Comparison of ENCODE assay signal across 20 mouse cellular contexts in the genomic region with DNA sequence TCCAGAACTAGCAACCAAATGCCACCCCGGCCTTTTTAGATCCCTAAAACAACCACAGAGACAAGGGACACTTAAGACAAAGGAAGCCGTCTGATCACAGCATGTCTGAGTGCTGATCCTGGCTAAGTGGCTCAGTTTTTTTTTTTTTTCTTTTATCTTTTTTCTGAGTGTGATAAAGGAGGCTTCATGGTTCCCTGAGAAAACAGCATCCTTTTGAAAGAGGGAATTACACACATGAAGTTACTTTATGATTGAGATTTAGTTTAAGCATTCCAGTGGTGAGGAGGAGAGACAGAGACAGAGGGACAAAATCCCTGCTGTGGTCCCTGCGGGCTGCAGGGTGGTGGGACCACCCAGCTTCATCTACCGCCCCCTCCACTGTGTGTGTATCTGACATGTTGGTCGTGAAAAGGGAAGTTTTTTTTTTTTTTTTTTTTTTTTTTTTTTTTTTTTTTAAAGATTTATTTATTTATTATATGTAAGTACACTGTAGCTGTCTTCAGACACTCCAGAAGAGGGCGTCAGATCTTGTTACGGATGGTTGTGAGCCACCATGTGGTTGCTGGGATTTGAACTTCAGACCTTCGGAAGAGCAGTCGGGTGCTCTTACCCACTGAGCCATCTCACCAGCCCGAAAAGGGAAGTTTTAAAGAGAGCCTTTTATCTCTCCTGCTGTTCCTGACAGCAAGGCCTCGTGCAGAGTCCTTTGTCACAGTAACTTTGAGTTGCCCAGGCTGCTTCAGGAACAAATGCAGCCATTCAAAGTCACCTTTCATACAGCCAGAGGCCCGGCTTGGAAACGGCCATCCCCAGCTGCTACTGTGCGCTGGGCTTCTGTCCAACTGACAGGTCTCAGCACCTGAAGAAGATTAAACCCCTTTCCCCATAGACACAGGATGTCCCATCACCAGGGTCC.
DNase-seq lines count a peak whose midpoint lies in the region; ATAC-seq lines count a peak whose summit lies in the region.
"Had no signal": no experiment of that assay in that cellular context is flagged by ENCODE, and none has a peak within 500 bp of the region (broad histone marks: within the 10 kb centered on the region; RNA-seq: fewer than 3 reads in every experiment).

No protein-coding gene starts in this region.

- no peak for ATAC-seq in neural tube, embryonic 15.5 days (ENCODE audit: low FRiP score)
- no peak for ATAC-seq in forebrain, embryonic 13.5 days
- ATAC-seq in liver, embryonic 12.5 days: no peak
- ATAC-seq: inflammation-experienced regulatory T-cells, adult 6 months had no signal

- H3K27ac ChIP-seq in neural tube, embryonic 15.5 days (replicated peaks): no peak overlapping the region
- no peak overlapping the region for H3K27ac ChIP-seq in forebrain, embryonic 13.5 days
- H3K27ac ChIP-seq in liver, embryonic 12.5 days: no peak overlapping the region
- H3K27ac ChIP-seq: forebrain, embryonic 12.5 days; limb, embryonic 13.5 days; liver, embryonic 15.5 days had no signal

- no peaks in the 10 kb centered on the region for H3K9me3 ChIP-seq in neural tube, embryonic 15.5 days (replicated peaks)
- H3K9me3 ChIP-seq in forebrain, embryonic 13.5 days (replicated peaks): no peaks in the 10 kb centered on the region
- H3K9me3 ChIP-seq in liver, embryonic 12.5 days (replicated peaks): no peaks in the 10 kb centered on the region
- H3K9me3 ChIP-seq: forebrain, embryonic 12.5 days; heart, embryonic 12.5 days; limb, embryonic 13.5 days; liver, embryonic 15.5 days had no signal

- H3K36me3 ChIP-seq in neural tube, embryonic 15.5 days: no peaks in the 10 kb centered on the region
- H3K36me3 ChIP-seq in forebrain, embryonic 13.5 days (ENCODE audit: poor library complexity, severe bottlenecking): no peaks in the 10 kb centered on the region
- no peaks in the 10 kb centered on the region for H3K36me3 ChIP-seq in liver, embryonic 12.5 days
- H3K36me3 ChIP-seq: forebrain, embryonic 12.5 days; heart, embryonic 12.5 days; limb, embryonic 13.5 days; liver, embryonic 15.5 days had no signal

- 18% methylated on average over 12 of the region's 14 CpGs for WGBS in neural tube, embryonic 15.5 days
- WGBS in forebrain, embryonic 13.5 days: 19% methylated on average over 14 of the region's 14 CpGs
- 27% methylated on average over 12 of the region's 14 CpGs for WGBS in liver, embryonic 12.5 days (ENCODE audit: insufficient replicate concordance)

- no peak overlapping the region for H3K4me2 ChIP-seq in neural tube, embryonic 15.5 days
- no peak overlapping the region for H3K4me2 ChIP-seq in forebrain, embryonic 13.5 days
- no peak overlapping the region for H3K4me2 ChIP-seq in liver, embryonic 12.5 days
- H3K4me2 ChIP-seq: forebrain, embryonic 12.5 days; heart, embryonic 12.5 days; limb, embryonic 13.5 days; liver, embryonic 15.5 days had no signal

- H3K9ac ChIP-seq in neural tube, embryonic 15.5 days (replicated peaks): no peak overlapping the region
- H3K9ac ChIP-seq in forebrain, embryonic 13.5 days: no peak overlapping the region
- no peak overlapping the region for H3K9ac ChIP-seq in liver, embryonic 12.5 days
- H3K9ac ChIP-seq: forebrain, embryonic 12.5 days; heart, embryonic 12.5 days; limb, embryonic 13.5 days; liver, embryonic 15.5 days had no signal

- H3K4me3 ChIP-seq in neural tube, embryonic 15.5 days (replicated peaks): no peak overlapping the region
- H3K4me3 ChIP-seq in forebrain, embryonic 13.5 days: no peak overlapping the region
- no peak overlapping the region for H3K4me3 ChIP-seq in liver, embryonic 12.5 days
- H3K4me3 ChIP-seq: forebrain, embryonic 12.5 days; heart, embryonic 12.5 days; limb, embryonic 13.5 days; liver, embryonic 15.5 days had no signal

- peak; percentile 66 for DNase-seq in embryo, embryonic 10.5 days (ENCODE audit: low spot score)
- no peak for DNase-seq in embryo, embryonic 10 days (ENCODE audit: low spot score)
- DNase-seq in neural tube, embryonic 10.5 days (ENCODE audit: extremely low spot score, low spot score): peak; percentile 27
- DNase-seq in embryo, embryonic 9.5 days (ENCODE audit: extremely low spot score): peak; percentile 56
- DNase-seq in left cerebral cortex, adult 11 months (ENCODE audit: low spot score): no peak
- DNase-seq: adrenal gland, adult 2 months; cerebellum, adult 18-20 months; kidney, adult 8-10 months; kidney, postnatal 25 days; lung, postnatal 14 days; retina, postnatal 1 day; right cerebral cortex, postnatal 4 days had no signal

- no peaks in the 10 kb centered on the region for H3K4me1 ChIP-seq in neural tube, embryonic 15.5 days
- no peaks in the 10 kb centered on the region for H3K4me1 ChIP-seq in forebrain, embryonic 13.5 days
- no peaks in the 10 kb centered on the region for H3K4me1 ChIP-seq in liver, embryonic 12.5 days
- H3K4me1 ChIP-seq: limb, embryonic 13.5 days; liver, embryonic 15.5 days had no signal

- H3K27me3 ChIP-seq in neural tube, embryonic 15.5 days (replicated peaks): no peaks in the 10 kb centered on the region
- H3K27me3 ChIP-seq in forebrain, embryonic 13.5 days: no peaks in the 10 kb centered on the region
- peaks cover under 1% of the 10 kb centered on the region; the same call in 1 of the 2 replicates for H3K27me3 ChIP-seq in liver, embryonic 12.5 days (replicated peaks)
- H3K27me3 ChIP-seq: liver, embryonic 15.5 days had no signal

Comparison
In these comparisons a context has a peak if more than half of its experiments do, and no peak if none do; other contexts are left out.
1. DNase-seq: peak in embryo, embryonic 10.5 days (single experiment), neural tube, embryonic 10.5 days (single experiment) and embryo, embryonic 9.5 days (single experiment); none in embryo, embryonic 10 days (single experiment) and left cerebral cortex, adult 11 months (single experiment).